Mouse (Mus musculus): ENCODE data around the gene Cct6b.

DNA sequence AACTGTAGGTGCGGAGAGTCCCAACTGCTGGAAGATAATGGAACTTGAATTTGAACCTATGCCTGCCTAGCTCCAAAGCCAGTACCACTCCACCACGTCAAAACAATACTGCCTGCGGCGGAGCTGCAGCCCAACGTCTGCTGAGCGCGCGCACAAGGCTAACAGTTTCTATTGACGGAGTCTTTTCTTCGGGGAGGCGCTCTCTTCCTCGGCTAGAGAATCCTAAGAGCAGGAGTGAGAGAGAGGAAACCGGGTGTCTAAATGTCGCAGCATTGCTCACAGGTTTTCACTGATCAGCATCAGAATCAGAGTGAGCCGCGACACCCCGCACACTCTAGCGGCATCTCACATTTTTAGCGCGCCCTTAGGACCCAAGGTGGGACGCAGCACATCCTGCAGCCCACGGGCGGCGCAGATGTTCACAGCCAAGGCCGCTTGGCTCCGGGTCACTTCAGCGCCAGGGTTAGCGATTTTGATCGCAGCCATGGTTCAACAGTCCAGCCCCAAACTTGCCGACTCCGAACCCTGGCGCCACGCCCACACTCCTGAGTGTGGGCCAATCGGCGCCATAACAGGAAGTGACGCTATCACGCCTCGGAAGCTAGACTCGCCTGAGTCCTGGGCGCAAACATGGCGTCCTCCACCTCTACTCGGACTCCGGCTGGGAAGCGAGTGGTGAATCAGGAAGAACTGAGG, at the start of gene Cct6b, which contains the start of gene Zfp830:
- TF ChIP-seq CTCF (IDR thresholded peaks at IDR 0.05; ENCODE audit: control insufficient read depth, insufficient read depth, low read length) = no peak
- TF ChIP-seq POLR2A (IDR thresholded peaks at IDR 0.05; ENCODE audit: borderline replicate concordance, control insufficient read depth, low read depth, low read length) = peak; percentile 92; the same call in 1 of the 2 replicates

Measured in bone marrow, adult 2 months (tissue).